Mouse (Mus musculus): ENCODE results near the gene Cby1.

DNA sequence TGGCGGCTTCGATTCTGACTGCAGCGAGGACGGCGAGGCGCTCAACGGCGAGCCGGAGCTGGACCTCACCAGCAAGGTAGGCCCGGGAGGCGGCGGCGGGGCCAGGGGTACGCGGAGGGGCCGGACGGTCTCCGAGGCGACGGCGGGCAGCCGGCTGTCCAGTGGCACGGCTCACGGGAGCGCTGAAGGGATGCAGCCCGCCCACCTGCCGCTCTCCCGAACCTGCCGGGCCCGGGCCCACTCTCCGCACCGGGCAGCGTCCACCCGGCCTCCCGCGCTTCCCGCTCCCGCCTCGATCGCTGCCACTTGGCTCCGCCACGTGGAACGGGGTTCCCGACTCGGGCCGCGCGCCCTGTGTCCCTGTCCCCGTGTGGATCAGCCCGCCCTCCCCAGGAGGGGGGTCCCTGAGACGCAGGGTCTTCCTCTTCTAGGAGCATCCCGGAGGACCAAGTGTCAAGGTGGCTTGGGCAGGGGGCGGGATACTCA, 32.1 kb downstream of the Cby1 start:
- TF ChIP-seq TAL1 (IDR thresholded peaks at IDR 0.05; ENCODE audit: low read length) (no peak), GATA1 (IDR thresholded peaks at IDR 0.05; ENCODE audit: low read length) (no peak)

Measured in erythroblast, embryonic 14.5 days (primary cell).